Mouse (Mus musculus): Measurements from ENCODE around the gene Mlph. TPM values are rescaled to one million over a fixed set of nuclear protein-coding genes. Genes with fewer than 3 reads are reported as not detected.

Gene Mlph
- polyA plus RNA-seq, 1 experiment from 2014 or later, result 0.82 TPM

DNA sequence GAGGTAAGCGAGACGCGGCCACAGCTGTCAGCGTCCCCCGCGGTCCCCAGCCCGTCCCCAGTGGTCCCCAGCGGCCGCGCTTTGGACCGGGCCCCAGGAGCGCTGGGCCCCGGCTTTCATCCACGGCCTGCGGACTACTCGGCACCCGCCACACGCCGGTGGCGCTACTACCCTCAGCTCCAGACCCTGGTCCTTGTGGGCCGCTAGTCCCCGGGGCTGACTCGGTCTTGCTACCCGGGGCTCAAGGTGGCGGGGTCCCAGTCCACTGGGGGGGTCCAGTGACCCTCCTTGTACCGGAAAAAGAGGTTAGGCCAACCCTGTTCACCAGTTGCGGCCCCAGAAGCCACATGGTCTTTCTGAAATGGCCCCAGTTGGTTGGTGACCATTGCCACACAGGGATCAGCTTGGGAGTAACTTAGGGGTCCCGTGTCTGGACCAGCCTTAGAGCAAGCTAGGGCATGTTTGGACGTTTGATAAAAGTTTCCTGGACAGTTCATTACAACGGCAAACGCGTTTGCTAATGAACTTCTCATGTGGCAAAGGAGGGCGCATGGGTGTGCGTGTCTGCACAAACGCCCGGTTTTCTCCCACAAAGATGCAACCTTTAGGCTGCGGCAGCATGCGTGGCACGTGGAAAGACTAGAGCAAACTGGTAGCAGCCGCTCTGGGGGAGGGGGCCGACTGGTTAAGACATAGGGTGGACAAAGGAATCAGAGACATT is 84.2 kb downstream of the Mlph start:
- H3K4me2 ChIP-seq (replicated peaks; ENCODE audit: low read depth, low read length), result peak overlapping the region; percentile 100
- peak overlapping the region; percentile 84 for H3K9ac ChIP-seq (replicated peaks; ENCODE audit: low read length)
- H3K4me1 ChIP-seq (ENCODE audit: insufficient read depth, low read length), result peaks cover 14% of the 10 kb centered on the region; the same call in 1 of the 2 replicates
- H3K4me3 ChIP-seq (ENCODE audit: low read length), result peak overlapping the region; percentile 72
- no peak overlapping the region for H3K27ac ChIP-seq (ENCODE audit: low read length)
- no peaks in the 10 kb centered on the region for H3K27me3 ChIP-seq (ENCODE audit: insufficient read depth, low read length)
- no peaks in the 10 kb centered on the region for H3K36me3 ChIP-seq (ENCODE audit: insufficient read depth, low read length)
- peak; percentile 72 for ATAC-seq (ENCODE audit: low FRiP score, low TSS enrichment)
- peaks cover 7% of the 10 kb centered on the region; the same call in 1 of the 2 replicates for H3K9me3 ChIP-seq (ENCODE audit: low read length)
- WGBS, result 1% methylated on average over 39 of the region's 41 CpGs

GRCm38 (mm10) chr1:90999911-91000601 is 85.2 kb downstream of the Mlph start:
- peak overlapping the region; percentile 72; the same call in 1 of the 2 replicates for H3K4me3 ChIP-seq (ENCODE audit: low read length)
- H3K9ac ChIP-seq (replicated peaks; ENCODE audit: low read length), result 0 out of 2 replicates have a peak overlapping the region, but pooled peaks have one; percentile 24
- 62% methylated on average over 10 of the region's 10 CpGs for WGBS
- no peak overlapping the region for H3K27ac ChIP-seq (ENCODE audit: low read length)
- H3K4me1 ChIP-seq (ENCODE audit: insufficient read depth, low read length), result peaks cover 14% of the 10 kb centered on the region; the same call in 1 of the 2 replicates
- H3K27me3 ChIP-seq (ENCODE audit: insufficient read depth, low read length), result no peaks in the 10 kb centered on the region
- H3K36me3 ChIP-seq (ENCODE audit: insufficient read depth, low read length), result no peaks in the 10 kb centered on the region
- ATAC-seq (ENCODE audit: low FRiP score, low TSS enrichment), result no peak
- peak overlapping the region; percentile 100 for H3K4me2 ChIP-seq (replicated peaks; ENCODE audit: low read depth, low read length)
- H3K9me3 ChIP-seq (ENCODE audit: low read length), result peaks cover 7% of the 10 kb centered on the region; the same call in 1 of the 2 replicates

Other genes starting within 250 kb of the Mlph start
- 34.6 and 43.1 TPM in 2 replicates for gene Col6a3, start 71.1 kb upstream of the Mlph start, polyA plus RNA-seq (2015; fragmentation: Nextera tagmentation; extraction: Ambion mirVana)
- not detected in 2 replicates for gene Prlh, start 38.0 kb downstream of the Mlph start, polyA plus RNA-seq (2015; fragmentation: Nextera tagmentation; extraction: Ambion mirVana)
- gene Rab17, start 54.6 kb downstream of the Mlph start, polyA plus RNA-seq (2015; fragmentation: Nextera tagmentation; extraction: Ambion mirVana), result 10.8 and 12.0 TPM in 2 replicates
- 45.9 and 50.8 TPM in 2 replicates for gene Lrrfip1, start 83.7 kb downstream of the Mlph start, polyA plus RNA-seq (2015; fragmentation: Nextera tagmentation; extraction: Ambion mirVana)
- 0.50 and 1.5 TPM in 2 replicates for gene Rbm44, start 230.0 kb downstream of the Mlph start, polyA plus RNA-seq (2015; fragmentation: Nextera tagmentation; extraction: Ambion mirVana)